Mouse (Mus musculus) heart, postnatal 14 days (tissue): Measurements from ENCODE around the gene Cntnap5c. TPM values are rescaled to one million over a fixed set of nuclear protein-coding genes. Genes with fewer than 3 reads are reported as not detected.

Experiments used
- DNase-seq, 2 experiments: peaks; one replicate each; pipeline ENCODE4 v3.0.0; 2021 to 2022
- intact Hi-C: fragments of 180-260 bp; cut with DNase I; formaldehyde crosslinking; loops from one replicate; pipeline ENCODE4 v1.15.1; 2025
- total RNA-seq, 2 experiments: library from RNA; stranded (reverse); gene quantifications; 2 replicates each; pipeline ENCODE4 v1.2.3; 2021

Gene Cntnap5c
- total RNA-seq, 2 experiments from 2014 or later, result not detected

- no peak for DNase-seq
- intact Hi-C loops, result no loop called here
Observed at GRCm38 (mm10) chr17:58002845-58003244, 233.5 kb downstream of the Cntnap5c start.

- intact Hi-C loops, result no loop called here
- DNase-seq, result no peak
Observed at GRCm38 (mm10) chr17:58003322-58003721, 234.0 kb downstream of the Cntnap5c start.

GRCm38 (mm10) chr17:58004491-58004890, 235.1 kb downstream of the Cntnap5c start:
- no peak for DNase-seq
- intact Hi-C loops, result no loop called here

- intact Hi-C loops, result no loop called here
- no peak for DNase-seq
Observed at GRCm38 (mm10) chr17:58041178-58041577, 271.8 kb downstream of the Cntnap5c start.

DNA sequence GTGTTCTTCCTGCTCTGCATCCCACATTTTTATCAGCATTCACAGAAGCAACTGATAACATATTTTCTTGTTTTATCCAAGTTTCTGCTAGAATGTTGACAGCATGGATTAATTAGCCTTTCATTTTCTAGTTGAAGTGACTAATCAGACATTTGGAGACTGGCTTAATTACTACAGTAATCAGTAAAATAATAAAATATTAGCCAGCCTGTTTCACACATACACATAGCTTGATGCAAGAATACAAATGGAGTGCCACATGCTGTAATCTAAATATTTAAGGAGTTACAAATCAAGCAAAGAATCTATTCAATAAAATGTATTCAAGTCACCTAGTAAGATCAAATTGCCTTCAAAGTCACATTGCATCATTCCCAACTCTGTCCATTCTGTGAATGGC, 275.8 kb downstream of the Cntnap5c start:
- intact Hi-C loops, result no loop called here
- no peak for DNase-seq

DNA sequence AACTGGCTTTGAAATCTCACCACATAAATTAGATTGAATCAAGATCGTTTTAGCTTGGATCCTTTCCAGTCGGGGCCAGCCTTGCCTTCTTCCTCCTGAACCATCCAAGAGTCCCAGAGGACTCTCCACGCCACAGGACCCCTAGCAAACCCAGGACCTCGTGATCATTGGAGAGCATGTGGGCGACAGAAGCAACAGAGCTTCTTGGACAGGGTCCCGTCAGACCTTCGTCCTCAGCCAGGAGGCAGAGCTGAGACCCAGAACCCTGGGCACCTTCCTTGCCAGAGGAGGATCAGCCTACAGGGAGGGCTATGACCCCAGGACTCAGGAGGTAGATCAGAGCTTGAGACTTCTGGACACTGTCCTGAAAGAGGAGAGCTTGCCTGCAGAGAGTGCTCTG, 300.5 kb downstream of the Cntnap5c start:
- intact Hi-C loops, result no loop called here
- DNase-seq, result no peak

DNA sequence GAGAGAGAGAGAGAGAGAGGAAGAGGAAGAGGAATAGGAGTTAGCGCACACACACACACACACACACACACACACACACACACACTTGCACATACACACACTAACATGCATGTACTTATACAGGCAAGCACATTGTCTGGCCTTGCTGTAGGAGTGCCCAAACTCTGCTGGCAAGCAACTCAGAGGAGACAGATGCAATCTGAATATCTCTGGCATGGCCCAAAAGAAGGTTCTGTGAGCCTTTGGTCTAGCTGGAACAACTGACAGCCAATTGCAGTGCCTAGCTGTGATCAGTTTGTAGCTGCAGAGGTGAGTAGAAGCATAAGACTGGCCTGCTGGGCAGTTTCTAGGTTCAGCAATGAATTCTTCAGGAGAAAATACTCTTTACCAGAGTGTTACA, 313.3 kb downstream of the Cntnap5c start:
- intact Hi-C loops, result no loop called here
- no peak for DNase-seq

GRCm38 (mm10) chr17:58104505-58104904, 335.1 kb downstream of the Cntnap5c start:
- no peak for DNase-seq
- intact Hi-C loops, result no loop called here

DNA sequence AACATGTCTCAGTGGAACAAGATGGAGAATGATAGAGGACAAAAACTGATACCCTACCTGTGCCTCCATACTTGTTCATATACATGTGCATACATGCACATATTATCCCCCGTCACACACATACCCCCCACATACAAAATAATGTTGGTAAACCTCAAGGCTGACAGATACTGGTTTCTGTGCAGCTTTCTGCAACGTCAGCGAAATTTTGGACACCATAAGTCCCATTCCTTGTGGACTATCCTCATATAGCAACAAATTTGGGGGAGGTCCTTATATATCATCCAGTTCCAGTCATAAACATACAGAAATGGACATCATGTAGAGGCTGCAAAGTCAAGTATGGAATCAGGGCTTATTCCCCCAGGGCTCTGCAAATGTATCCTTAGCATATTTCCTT, 338.5 kb downstream of the Cntnap5c start:
- DNase-seq, result no peak
- intact Hi-C loops, result no loop called here

GRCm38 (mm10) chr17:58108335-58108734, 339.0 kb downstream of the Cntnap5c start:
- intact Hi-C loops, result no loop called here
- DNase-seq, result no peak

GRCm38 (mm10) chr17:58187171-58187570, 417.8 kb downstream of the Cntnap5c start:
- intact Hi-C loops, result no loop called here
- DNase-seq, result no peak

DNA sequence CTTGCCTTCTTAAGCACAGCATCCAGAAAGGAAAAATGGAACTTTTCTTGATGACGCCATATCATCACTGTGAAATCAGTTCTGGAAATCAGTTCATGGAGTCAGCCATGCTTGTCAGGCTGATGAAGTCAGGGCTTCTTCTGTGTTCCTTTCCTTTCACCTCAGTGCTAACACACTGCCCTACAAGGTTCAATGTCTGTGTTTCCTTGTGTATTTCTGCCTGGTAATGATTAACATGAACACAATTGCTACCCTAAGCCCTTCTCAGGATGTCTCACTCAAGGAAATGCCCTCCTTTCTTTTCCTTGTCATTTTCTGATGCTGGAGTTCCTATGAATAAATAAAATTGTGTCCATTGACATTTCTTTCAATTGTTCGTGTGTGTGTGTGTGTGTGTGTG, 431.8 kb downstream of the Cntnap5c start:
- intact Hi-C loops, result no loop called here
- no peak for DNase-seq

GRCm38 (mm10) chr17:58268058-58268457, 498.7 kb downstream of the Cntnap5c start:
- intact Hi-C loops, result no loop called here
- DNase-seq, result no peak

DNA sequence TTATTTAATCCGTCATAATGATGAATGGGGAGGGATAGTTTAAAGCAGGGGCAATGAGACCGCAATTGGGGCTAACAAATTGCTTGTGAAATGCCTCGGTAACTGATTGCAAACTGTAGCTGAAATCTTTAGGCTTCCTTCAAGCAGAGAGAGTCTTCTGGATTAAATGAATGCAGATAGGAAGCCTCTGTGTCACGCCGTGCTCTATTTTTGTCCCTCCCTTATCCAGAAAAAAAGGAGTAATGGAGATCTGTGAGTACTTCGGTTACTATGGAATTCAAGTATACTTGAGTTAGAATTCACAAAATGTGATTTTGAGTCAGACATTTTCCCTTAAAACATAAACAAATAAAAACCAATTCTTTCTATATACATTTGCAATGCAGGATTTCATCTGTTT, 581.9 kb downstream of the Cntnap5c start:
- DNase-seq, result no peak
- intact Hi-C loops, result no loop called here

- intact Hi-C loops, result no loop called here
- DNase-seq, result no peak
Observed at GRCm38 (mm10) chr17:58356224-58356623, 586.9 kb downstream of the Cntnap5c start.

- DNase-seq, result no peak
- intact Hi-C loops, result no loop called here
Observed at GRCm38 (mm10) chr17:58363582-58364267, 594.4 kb downstream of the Cntnap5c start.

GRCm38 (mm10) chr17:58370089-58370488, 600.7 kb downstream of the Cntnap5c start:
- DNase-seq, result no peak
- intact Hi-C loops, result no loop called here

DNA sequence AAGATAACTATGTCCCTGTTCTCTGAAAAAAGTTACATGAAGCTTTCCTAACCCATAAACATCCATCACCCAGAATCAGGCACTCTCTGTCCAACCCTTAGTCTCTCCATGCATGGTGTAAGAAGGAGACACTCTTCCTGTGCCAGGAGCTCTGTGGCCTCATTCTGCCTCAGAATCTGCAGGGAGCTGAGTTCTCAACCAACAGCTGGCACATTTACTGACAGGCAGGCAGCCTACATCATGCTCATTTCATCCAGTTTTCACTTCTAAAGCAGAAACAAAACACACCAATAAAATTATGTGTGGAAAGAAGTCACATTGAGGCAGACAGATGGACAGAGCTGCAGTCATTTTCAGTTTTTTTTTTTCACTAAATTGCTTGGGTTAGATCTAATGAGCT, 638.4 kb downstream of the Cntnap5c start:
- no peak for DNase-seq
- intact Hi-C loops, result no loop called here

DNA sequence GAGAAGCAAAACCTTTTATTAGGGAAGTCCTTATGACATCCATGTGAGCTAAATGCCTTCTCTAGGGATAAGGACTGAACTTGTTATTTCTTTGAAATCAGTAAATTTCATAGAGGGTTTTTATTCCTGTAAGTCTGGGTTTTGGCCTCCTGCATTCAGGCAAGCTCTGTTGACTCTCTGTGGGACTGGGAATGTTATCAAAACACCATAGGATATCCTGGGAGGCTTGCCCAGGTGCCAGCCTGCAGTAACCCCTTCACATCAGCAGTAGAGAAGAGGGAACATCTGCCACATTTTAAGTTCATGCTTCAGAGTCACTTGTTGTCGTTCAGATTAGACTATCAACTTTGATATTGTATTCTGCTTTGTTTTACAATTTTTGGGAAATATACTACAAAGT, 639.4 kb downstream of the Cntnap5c start:
- DNase-seq, result no peak
- intact Hi-C loops, result no loop called here

DNA sequence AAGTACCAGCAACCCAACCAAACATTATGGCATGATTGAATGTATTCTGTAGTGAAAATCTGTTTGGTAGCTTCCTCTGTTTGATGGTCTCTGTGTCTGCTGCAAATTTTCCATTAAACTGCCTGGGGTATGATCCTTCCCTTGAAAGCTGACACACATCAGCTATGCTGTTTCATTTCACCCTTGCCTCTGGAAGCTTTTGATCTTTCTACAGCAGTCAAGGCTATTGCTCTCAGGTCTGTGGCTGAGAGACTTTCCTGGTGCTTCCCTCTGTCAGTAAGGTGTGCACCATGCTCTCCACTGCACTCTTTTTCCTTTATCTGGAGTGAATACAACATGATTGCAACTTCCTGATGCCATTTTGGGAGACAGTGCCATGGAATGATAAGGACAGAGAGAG, 668.1 kb downstream of the Cntnap5c start:
- intact Hi-C loops, result no loop called here
- no peak for DNase-seq
